Mouse (Mus musculus) neural tube, embryonic 11.5 days (tissue): ENCODE measurements around the gene Fam206a. TPM values are rescaled to one million over a fixed set of nuclear protein-coding genes. Genes with fewer than 3 reads are reported as not detected.

ENCODE experiments used
- ATAC-seq: fragments of 200-750 bp; cut with Nextera tagmentation; 2 replicates; pipeline ENCODE4 v1.8.0; 2017; ENCODE audit warnings: moderate number of reproducible peaks, mild to moderate bottlenecking, moderate TSS enrichment, moderate library complexity; ENCODE audit not compliant: insufficient read depth, low FRiP score, low TSS enrichment
- DNase-seq: peaks from one replicate; pipeline ENCODE4 v3.0.0-alpha.2; 2015; ENCODE audit warnings: low spot score
- H3K27ac ChIP-seq: fragments of 300-500 bp; sonication (generic); 2 replicates; pipeline ENCODE4 v1.5.1; 2014; ENCODE audit warnings: low read depth, mild to moderate bottlenecking, low read length
- H3K27me3 ChIP-seq: fragments of 300-500 bp; sonication (generic); 2 replicates; pipeline ENCODE4 v1.6.1; 2014; ENCODE audit warnings: mild to moderate bottlenecking, low read length, mixed read lengths; ENCODE audit not compliant: control insufficient read depth, insufficient read depth
- H3K36me3 ChIP-seq: fragments of 300-500 bp; sonication (generic); 2 replicates; pipeline ENCODE4 v1.6.1; 2014; ENCODE audit warnings: mild to moderate bottlenecking, low read length, moderate library complexity, mixed read lengths; ENCODE audit not compliant: control insufficient read depth, insufficient read depth
- H3K4me1 ChIP-seq: fragments of 300-500 bp; sonication (generic); 2 replicates; pipeline ENCODE4 v1.6.1; 2014; ENCODE audit warnings: low read length, mixed read lengths; ENCODE audit not compliant: control insufficient read depth, insufficient read depth
- H3K4me2 ChIP-seq: fragments of 300-500 bp; sonication (generic); 2 replicates; pipeline ENCODE4 v1.6.1; 2014; ENCODE audit warnings: low read depth, mild to moderate bottlenecking, moderate library complexity
- H3K4me3 ChIP-seq: fragments of 300-500 bp; sonication (generic); 2 replicates; pipeline ENCODE4 v1.5.1; 2014; ENCODE audit warnings: low read depth, low read length
- H3K9ac ChIP-seq: fragments of 300-500 bp; sonication (generic); 2 replicates; pipeline ENCODE4 v1.6.1; 2014; ENCODE audit warnings: mild to moderate bottlenecking, low read length
- H3K9me3 ChIP-seq: fragments of 300-500 bp; sonication (generic); 2 replicates; pipeline ENCODE4 v1.6.1; 2016; ENCODE audit warnings: low read length; ENCODE audit not compliant: control insufficient read depth
- WGBS: fragments of 180-500 bp; shearing (Covaris S2); extraction: QIAGEN DNeasy Blood & Tissue Kit; methylation state at CpG from one replicate; pipeline ENCODE4 v1.1.7; 2014; 5-methylcytosine and 5-hydroxymethylcytosine counted together
- polyA plus RNA-seq: library from polyadenylated mRNA; unstranded; fragments of >200 nt; fragmentation: Nextera tagmentation; extraction: Ambion mirVana; gene quantifications from 2 replicates; pipeline ENCODE4 v1.2.1, GENCODE M21; 2014

Fam206a gene
- polyA plus RNA-seq, result 28.7 and 30.6 TPM in 2 replicates

DNA sequence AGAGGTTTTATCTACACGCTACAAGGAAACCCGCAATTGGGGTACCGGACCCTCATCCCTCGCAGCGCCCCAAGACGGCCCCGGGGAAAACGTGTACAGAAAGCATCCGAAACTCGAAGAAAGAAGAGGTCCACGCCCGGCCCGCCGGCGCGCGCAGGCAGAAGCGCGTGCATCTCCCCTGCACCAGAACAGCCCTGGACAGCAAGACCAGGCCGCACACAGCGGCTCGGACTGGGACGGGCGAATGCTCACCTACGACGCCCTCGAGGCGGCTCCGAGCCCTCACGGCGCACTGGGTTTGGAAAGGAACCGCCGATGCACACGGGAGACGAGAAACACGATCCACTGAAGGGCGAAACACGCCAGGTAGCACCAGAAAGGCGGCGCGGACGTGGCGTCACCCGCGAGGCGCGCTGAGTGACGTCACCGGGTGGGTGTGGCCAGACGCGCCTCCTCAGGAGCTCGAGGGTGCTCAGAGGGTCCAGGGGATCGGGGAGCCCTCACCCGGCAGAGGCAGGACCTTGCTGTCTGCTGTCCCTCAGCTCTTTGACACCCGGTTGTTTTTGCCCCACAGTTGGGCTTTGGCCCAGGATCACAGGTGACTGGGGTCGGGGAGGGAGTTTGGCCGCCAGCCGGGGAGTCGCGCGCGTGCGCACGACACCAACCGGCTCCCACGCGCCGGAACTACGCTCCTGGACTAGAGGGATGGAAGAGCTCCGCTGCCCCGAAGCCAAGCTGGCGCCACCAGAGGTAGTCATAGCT is at the start of gene Fam206a, which contains the start of gene Elp1:
Gene Fam206a (plus strand): TSS at position 439 of the 762 bp plus-strand sequence.
Gene Elp1 (minus strand): TSS at position 425 of the 762 bp plus-strand sequence.
- H3K36me3 ChIP-seq, result peaks cover 5% of the 10 kb centered on the region
- ATAC-seq (peak; percentile 98), DNase-seq (peak; percentile 97)
- H3K9ac ChIP-seq, result peak within 1 kb of the TSS; percentile 83
- H3K4me3 ChIP-seq, result peak within 1 kb of the TSS; percentile 97
- H3K4me1 ChIP-seq, result peaks cover 14% of the 10 kb centered on the region
- H3K27me3 ChIP-seq, result no peaks in the 10 kb centered on the region
- no peaks in the 10 kb centered on the region for H3K9me3 ChIP-seq
- H3K4me2 ChIP-seq, result peak within 1 kb of the TSS; percentile 80
- peak within 1 kb of the TSS; percentile 75; the same call in 1 of the 2 replicates for H3K27ac ChIP-seq
- under 1% methylated on average over 72 of the region's 72 CpGs for WGBS

GRCm38 (mm10) chr4:56756021-56756420 is 46.1 kb upstream of the Fam206a start:
- Histone ChIP-seq H3K9me3 (no peaks in the 10 kb centered on the region), H3K27ac (no peak overlapping the region), H3K36me3 (peaks cover 29% of the 10 kb centered on the region), H3K4me1 (no peaks in the 10 kb centered on the region), H3K4me2 (no peak overlapping the region), H3K27me3 (no peaks in the 10 kb centered on the region), H3K4me3 (no peak overlapping the region), H3K9ac (no peak overlapping the region)
- ATAC-seq (no peak), DNase-seq (no peak)
- whole genome bisulfite sequencing, result 94% methylated on average over 5 of the region's 5 CpGs

DNA sequence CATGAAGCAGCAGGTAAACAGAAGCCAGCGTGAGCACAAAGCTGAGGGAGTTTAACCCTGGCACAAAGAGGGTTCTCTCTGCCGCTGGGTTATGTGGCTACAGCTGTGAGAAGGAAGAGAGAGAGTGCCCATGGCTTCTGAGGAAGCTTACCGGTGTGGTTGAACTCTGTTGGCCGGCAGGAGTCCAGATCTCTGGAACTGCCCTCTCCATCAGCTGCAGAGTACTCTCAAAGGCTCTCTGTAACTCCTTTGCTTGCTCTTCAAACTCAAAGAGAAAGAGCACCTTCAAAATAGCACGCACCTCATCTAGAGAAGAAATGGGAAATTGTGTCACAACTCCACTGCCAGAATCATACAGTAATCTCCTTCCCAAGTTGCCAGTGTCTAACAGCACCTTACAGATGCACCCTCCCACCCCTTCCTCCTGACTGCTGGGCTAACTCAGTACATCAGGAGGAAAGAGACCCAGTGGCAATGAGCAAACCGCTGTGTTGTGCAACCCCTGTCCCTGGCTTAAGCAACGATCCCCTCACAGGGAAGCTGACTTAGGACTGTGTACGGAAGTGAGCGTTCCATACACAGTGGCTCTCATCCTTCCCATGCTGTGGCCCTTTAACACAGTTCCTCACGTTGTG is 45.1 kb upstream of the Fam206a start:
- ATAC-seq (no peak), DNase-seq (no peak)
- Histone ChIP-seq H3K36me3 (peaks cover 23% of the 10 kb centered on the region), H3K4me3 (no peak overlapping the region), H3K27ac (no peak overlapping the region), H3K9ac (no peak overlapping the region), H3K4me1 (no peaks in the 10 kb centered on the region), H3K4me2 (no peak overlapping the region), H3K9me3 (no peaks in the 10 kb centered on the region), H3K27me3 (no peaks in the 10 kb centered on the region)
- 94% methylated on average over 10 of the region's 10 CpGs for WGBS

GRCm38 (mm10) chr4:56757693-56758092 is 44.5 kb upstream of the Fam206a start:
- 94% methylated on average over 1 of the region's 1 CpGs for WGBS
- ATAC-seq, result no peak
- peaks cover 22% of the 10 kb centered on the region for H3K36me3 ChIP-seq

GRCm38 (mm10) chr4:56767861-56768284 is 34.3 kb upstream of the Fam206a start:
- DNase-seq (no peak), ATAC-seq (no peak)
- Histone ChIP-seq H3K4me1 (no peaks in the 10 kb centered on the region), H3K27ac (no peak overlapping the region), H3K4me3 (no peak overlapping the region), H3K9me3 (no peaks in the 10 kb centered on the region), H3K36me3 (peaks cover 23% of the 10 kb centered on the region), H3K27me3 (no peaks in the 10 kb centered on the region), H3K4me2 (no peak overlapping the region), H3K9ac (no peak overlapping the region)
- 84% methylated on average over 4 of the region's 5 CpGs for WGBS

More at GRCm38 (mm10) chr4:56757693-56758092, 44.5 kb upstream of the Fam206a start:
- DNase-seq, result no peak
- Histone ChIP-seq H3K9ac (no peak overlapping the region), H3K4me1 (no peaks in the 10 kb centered on the region), H3K9me3 (no peaks in the 10 kb centered on the region), H3K27me3 (no peaks in the 10 kb centered on the region), H3K4me3 (no peak overlapping the region), H3K27ac (no peak overlapping the region), H3K4me2 (no peak overlapping the region)

GRCm38 (mm10) chr4:56768913-56769312 is 33.2 kb upstream of the Fam206a start:
- no peak overlapping the region for H3K4me3 ChIP-seq
- no peak overlapping the region for H3K4me2 ChIP-seq
- no peaks in the 10 kb centered on the region for H3K9me3 ChIP-seq
- H3K27ac ChIP-seq, result no peak overlapping the region
- no peaks in the 10 kb centered on the region for H3K4me1 ChIP-seq
- DNase-seq (no peak), ATAC-seq (no peak)
- WGBS, result 94% methylated on average over 7 of the region's 7 CpGs
- no peak overlapping the region for H3K9ac ChIP-seq
- H3K36me3 ChIP-seq, result peaks cover 25% of the 10 kb centered on the region
- no peaks in the 10 kb centered on the region for H3K27me3 ChIP-seq

GRCm38 (mm10) chr4:56771065-56771464 is 31.1 kb upstream of the Fam206a start:
- H3K4me3 ChIP-seq, result no peak overlapping the region
- no peak overlapping the region for H3K4me2 ChIP-seq
- peaks cover 23% of the 10 kb centered on the region for H3K36me3 ChIP-seq
- no peak for ATAC-seq
- no peaks in the 10 kb centered on the region for H3K9me3 ChIP-seq
- H3K27ac ChIP-seq, result no peak overlapping the region
- H3K9ac ChIP-seq, result no peak overlapping the region
- WGBS, result 71% methylated on average over 1 of the region's 1 CpGs
- no peaks in the 10 kb centered on the region for H3K4me1 ChIP-seq
- H3K27me3 ChIP-seq, result no peaks in the 10 kb centered on the region
- no peak for DNase-seq

DNA sequence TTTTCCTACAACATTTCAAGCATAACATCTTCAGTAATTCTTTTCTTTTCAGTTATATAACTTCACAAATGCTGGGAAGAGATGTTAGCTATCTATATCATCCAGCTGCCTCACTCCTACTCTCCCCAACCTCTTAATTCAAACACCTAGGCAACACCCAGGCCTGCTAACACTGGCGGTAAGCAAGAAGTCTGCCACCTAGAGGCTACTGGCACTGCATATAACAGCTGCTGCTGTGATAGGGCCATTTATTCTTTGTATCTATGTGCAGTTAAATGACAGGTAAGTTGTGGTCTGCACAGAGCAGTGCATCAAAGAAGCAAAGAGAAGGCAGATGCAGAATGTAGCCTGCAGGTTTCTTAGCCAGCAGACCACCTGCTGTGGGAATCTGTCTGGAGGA is 10.8 kb upstream of the Fam206a start:
- no peak overlapping the region for H3K27ac ChIP-seq
- H3K4me2 ChIP-seq, result no peak overlapping the region
- peaks cover 16% of the 10 kb centered on the region for H3K36me3 ChIP-seq
- DNase-seq (no peak), ATAC-seq (no peak)
- no peak overlapping the region for H3K4me3 ChIP-seq
- 51% methylated on average over 1 of the region's 1 CpGs for WGBS
- H3K27me3 ChIP-seq, result no peaks in the 10 kb centered on the region
- H3K4me1 ChIP-seq, result no peaks in the 10 kb centered on the region
- no peak overlapping the region for H3K9ac ChIP-seq
- no peaks in the 10 kb centered on the region for H3K9me3 ChIP-seq
